Mouse (Mus musculus) heart, postnatal 0 days (tissue): ENCODE measurements around the gene Pcsk5. TPM values are rescaled to one million over a fixed set of nuclear protein-coding genes. Genes with fewer than 3 reads are reported as not detected.

ENCODE experiments used
- ATAC-seq: fragments of 200-750 bp; cut with Nextera tagmentation; 2 replicates; pipeline ENCODE4 v1.8.0; 2017; ENCODE audit warnings: low read depth, moderate number of reproducible peaks, moderate library complexity; ENCODE audit not compliant: insufficient read depth
- DNase-seq: peaks from one replicate; pipeline ENCODE4 v3.0.0-alpha.2; 2016; ENCODE audit warnings: low spot score
- H3K27ac ChIP-seq: fragments of 300-500 bp; sonication (generic); 2 replicates; pipeline ENCODE4 v1.5.1; 2014; ENCODE audit warnings: low read depth, mild to moderate bottlenecking
- H3K27me3 ChIP-seq: fragments of 300-500 bp; sonication (generic); 2 replicates; pipeline ENCODE4 v1.6.1; 2014; ENCODE audit warnings: low read length, mixed read lengths; ENCODE audit not compliant: control insufficient read depth, insufficient read depth
- H3K36me3 ChIP-seq: fragments of 300-500 bp; sonication (generic); replicated peaks from 2 replicates; pipeline ENCODE4 v1.6.1; 2014; ENCODE audit warnings: low read length, mixed read lengths; ENCODE audit not compliant: control insufficient read depth, insufficient read depth
- H3K4me1 ChIP-seq: fragments of 300-500 bp; sonication (generic); 2 replicates; pipeline ENCODE4 v1.6.1; 2014; ENCODE audit warnings: antibody characterized with exemption; ENCODE audit not compliant: control insufficient read depth, insufficient read depth
- H3K4me2 ChIP-seq: fragments of 300-500 bp; sonication (generic); 2 replicates; pipeline ENCODE4 v1.6.1; 2014; ENCODE audit warnings: low read depth, mild to moderate bottlenecking, low read length, moderate library complexity
- H3K4me3 ChIP-seq: fragments of 300-500 bp; sonication (generic); 2 replicates; pipeline ENCODE4 v1.5.1; 2014; ENCODE audit warnings: low read depth, low read length
- H3K9ac ChIP-seq: fragments of 300-500 bp; sonication (generic); replicated peaks from 2 replicates; pipeline ENCODE4 v1.6.1; 2014; ENCODE audit warnings: low read depth, low read length, mixed read lengths
- H3K9me3 ChIP-seq: fragments of 300-500 bp; sonication (generic); replicated peaks from 2 replicates; pipeline ENCODE4 v1.6.1; 2016; ENCODE audit warnings: low read length; ENCODE audit not compliant: control insufficient read depth
- CTCF ChIP-seq: IDR thresholded peaks from 2 replicates; pipeline ENCODE4 v1.5.1; 2016; ENCODE audit warnings: antibody characterized with exemption, control low read depth, low read depth
- EP300 ChIP-seq: IDR thresholded peaks from 2 replicates; pipeline ENCODE4 v1.6.1; 2016; ENCODE audit warnings: antibody characterized with exemption, low read depth
- WGBS: fragments of 180-500 bp; shearing (Covaris S2); extraction: QIAGEN DNeasy Blood & Tissue Kit; methylation state at CpG from one replicate; pipeline ENCODE4 v1.1.7; 2014; 5-methylcytosine and 5-hydroxymethylcytosine counted together
- polyA plus RNA-seq: library from polyadenylated mRNA; unstranded; fragments of >200 nt; fragmentation: Nextera tagmentation; extraction: Ambion mirVana; gene quantifications from 2 replicates; pipeline ENCODE4 v1.2.1, GENCODE M21; 2015
- total RNA-seq: library from RNA; depleted of rRNA; stranded (reverse); fragments of >200 nt; gene quantifications from 2 replicates; pipeline ENCODE4 v1.2.3, GENCODE M21; 2014; ENCODE audit warnings: low replicate concordance

Gene Pcsk5
- total and polyA plus RNA-seq, 2 experiments from 2014 or later = 4.8 to 7.9 TPM

- Histone ChIP-seq H3K27me3 (no peaks in the 10 kb centered on the region), H3K27ac (no peak overlapping the region), H3K4me1 (no peaks in the 10 kb centered on the region), H3K4me3 (no peak overlapping the region), H3K4me2 (no peak overlapping the region), H3K36me3 (no peaks in the 10 kb centered on the region), H3K9me3 (no peaks in the 10 kb centered on the region), H3K9ac (no peak overlapping the region)
- ATAC-seq (no peak), DNase-seq (no peak)
- TF ChIP-seq EP300 = no peak
- TF ChIP-seq CTCF = no peak
- WGBS = 44% methylated on average over 3 of the region's 3 CpGs
Observed at GRCm38 (mm10) chr19:17409351-17409750, 428.1 kb downstream of the Pcsk5 start.

GRCm38 (mm10) chr19:17408591-17408990, 428.8 kb downstream of the Pcsk5 start:
- Histone ChIP-seq H3K27me3 (no peaks in the 10 kb centered on the region), H3K4me2 (no peak overlapping the region), H3K9me3 (no peaks in the 10 kb centered on the region), H3K4me3 (no peak overlapping the region), H3K36me3 (no peaks in the 10 kb centered on the region), H3K27ac (no peak overlapping the region), H3K4me1 (no peaks in the 10 kb centered on the region), H3K9ac (no peak overlapping the region)
- TF ChIP-seq EP300 = no peak
- no peak for TF ChIP-seq CTCF
- no peak for DNase-seq
- ATAC-seq = no peak

GRCm38 (mm10) chr19:17406823-17407222, 430.6 kb downstream of the Pcsk5 start:
- Histone ChIP-seq H3K9me3 (no peaks in the 10 kb centered on the region), H3K27me3 (no peaks in the 10 kb centered on the region), H3K36me3 (no peaks in the 10 kb centered on the region), H3K9ac (no peak overlapping the region), H3K4me2 (no peak overlapping the region), H3K27ac (no peak overlapping the region), H3K4me1 (no peaks in the 10 kb centered on the region), H3K4me3 (no peak overlapping the region)
- no peak for TF ChIP-seq CTCF
- TF ChIP-seq EP300 = no peak
- ATAC-seq = no peak
- WGBS = 89% methylated on average over 5 of the region's 5 CpGs
- no peak for DNase-seq

DNA sequence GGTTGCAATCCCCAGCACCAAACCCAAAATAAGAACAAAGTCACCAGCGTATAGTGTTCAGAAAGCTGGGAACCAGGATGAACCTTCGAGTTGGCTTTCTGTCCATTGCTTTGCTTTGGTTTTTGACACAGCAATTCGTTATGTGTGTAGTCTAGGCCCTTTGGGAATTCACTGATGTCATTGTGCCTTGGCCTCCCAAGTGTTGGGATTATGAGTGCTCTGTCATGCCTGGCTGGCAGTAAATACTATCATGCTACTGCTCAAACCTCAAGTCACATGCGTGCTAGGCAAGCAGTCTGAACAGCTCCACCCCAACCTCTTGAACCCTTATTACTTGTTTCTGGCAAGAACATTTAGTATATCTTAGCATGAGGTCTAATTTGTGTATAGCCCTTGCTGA, 434.3 kb downstream of the Pcsk5 start:
- WGBS = 82% methylated on average over 4 of the region's 4 CpGs

DNA sequence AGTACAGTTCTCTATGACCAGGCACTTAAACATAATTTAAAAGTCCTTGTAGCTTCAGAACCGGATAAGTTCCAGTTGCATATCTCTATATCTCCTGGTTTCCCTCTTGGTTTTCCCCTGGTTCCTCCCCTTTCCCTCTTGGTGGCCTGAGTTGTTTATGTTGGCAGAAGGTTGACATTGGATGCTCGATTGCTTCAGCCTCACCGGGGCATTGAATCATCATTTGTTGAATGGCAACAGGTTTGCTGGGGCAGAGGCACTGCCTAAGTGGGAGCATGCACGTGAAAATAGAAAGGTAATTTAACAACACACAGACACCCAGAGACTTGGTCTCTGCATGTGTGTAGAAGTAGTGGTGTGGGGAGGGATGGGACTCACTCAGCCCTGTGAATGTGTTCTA, 436.9 kb downstream of the Pcsk5 start:
- no peaks in the 10 kb centered on the region for H3K27me3 ChIP-seq
- H3K9me3 ChIP-seq = no peaks in the 10 kb centered on the region
- WGBS = 55% methylated on average over 4 of the region's 4 CpGs
- H3K9ac ChIP-seq = no peak overlapping the region
- peaks cover 38% of the 10 kb centered on the region for H3K36me3 ChIP-seq
- ATAC-seq = no peak
- no peak overlapping the region for H3K27ac ChIP-seq
- TF ChIP-seq CTCF = no peak
- TF ChIP-seq EP300 = no peak
- no peak for DNase-seq
- H3K4me3 ChIP-seq = no peak overlapping the region
- H3K4me1 ChIP-seq = no peaks in the 10 kb centered on the region
- H3K4me2 ChIP-seq = no peak overlapping the region

More for the DNA sequence above, 434.3 kb downstream of the Pcsk5 start:
- H3K36me3 ChIP-seq = peaks cover 26% of the 10 kb centered on the region
- ATAC-seq (no peak), DNase-seq (no peak)
- H3K4me2 ChIP-seq = no peak overlapping the region
- no peaks in the 10 kb centered on the region for H3K4me1 ChIP-seq
- H3K27ac ChIP-seq = no peak overlapping the region
- no peaks in the 10 kb centered on the region for H3K9me3 ChIP-seq
- TF ChIP-seq EP300 (no peak), CTCF (no peak)
- H3K9ac ChIP-seq = no peak overlapping the region
- H3K27me3 ChIP-seq = no peaks in the 10 kb centered on the region
- no peak overlapping the region for H3K4me3 ChIP-seq

- Histone ChIP-seq H3K9ac (no peak overlapping the region), H3K9me3 (no peaks in the 10 kb centered on the region), H3K4me3 (no peak overlapping the region), H3K36me3 (peaks cover 38% of the 10 kb centered on the region), H3K4me1 (peaks cover 4% of the 10 kb centered on the region), H3K4me2 (no peak overlapping the region), H3K27me3 (no peaks in the 10 kb centered on the region), H3K27ac (no peak overlapping the region)
- TF ChIP-seq CTCF (no peak), EP300 (no peak)
- ATAC-seq = no peak
- DNase-seq = no peak
- 81% methylated on average over 4 of the region's 4 CpGs for WGBS
Observed at GRCm38 (mm10) chr19:17399965-17400364, 437.5 kb downstream of the Pcsk5 start.
